Mouse (Mus musculus) lung, postnatal 25 days (tissue): ENCODE data around the gene Hs3st5.
"Not testable (repeated sequence)": the region's sequence is repeated elsewhere in the genome, so short reads cannot be mapped to it uniquely, and the experiment has no call there.

Experiments
- DNase-seq: peaks from one replicate; pipeline ENCODE4 v3.0.0; 2022; ENCODE audit warnings: low spot score

Gene Hs3st5

DNA sequence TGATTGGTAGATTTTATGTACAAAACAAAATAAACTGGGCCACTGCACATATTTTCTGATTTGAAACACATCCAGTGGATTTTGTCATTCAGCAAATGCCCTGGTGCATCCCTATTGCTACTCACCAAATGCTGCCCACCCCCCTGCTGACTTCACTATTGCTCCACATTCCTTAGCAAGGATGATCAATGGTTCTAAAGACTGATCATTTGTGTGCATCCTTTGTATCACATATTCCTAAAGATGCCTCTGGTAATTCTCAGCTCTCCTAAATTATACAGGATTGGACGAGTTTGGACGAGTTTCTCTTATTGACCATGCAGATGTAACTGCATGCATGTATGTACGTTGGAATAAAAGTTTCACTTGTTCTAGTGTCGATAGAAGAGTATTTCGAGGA lies 52.1 kb downstream of the Hs3st5 start:
- DNase-seq: no peak

DNA sequence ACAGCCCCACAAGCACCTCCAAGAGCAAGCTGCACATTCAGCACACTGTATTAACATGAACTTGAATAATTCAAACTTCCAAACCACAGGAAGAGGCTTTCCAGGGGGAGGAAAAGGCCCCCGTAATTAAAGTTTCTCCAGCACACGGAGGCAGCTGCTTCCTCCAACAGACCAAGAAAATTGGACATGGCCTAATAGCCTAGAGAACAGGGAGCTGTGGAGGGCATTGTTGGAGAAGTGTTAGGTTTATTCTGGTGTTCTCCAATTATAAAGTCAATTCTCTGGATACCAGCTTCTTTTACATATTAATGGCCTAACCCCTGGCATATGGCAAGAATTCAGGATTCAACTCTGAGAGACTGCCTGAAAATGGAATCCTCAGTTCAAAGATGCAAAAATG lies 60.6 kb downstream of the Hs3st5 start:
- DNase-seq: no peak

- no peak for DNase-seq
These were observed 65.9 kb downstream of the Hs3st5 start for GRCm38 (mm10) chr10:36572540-36572939.

DNA sequence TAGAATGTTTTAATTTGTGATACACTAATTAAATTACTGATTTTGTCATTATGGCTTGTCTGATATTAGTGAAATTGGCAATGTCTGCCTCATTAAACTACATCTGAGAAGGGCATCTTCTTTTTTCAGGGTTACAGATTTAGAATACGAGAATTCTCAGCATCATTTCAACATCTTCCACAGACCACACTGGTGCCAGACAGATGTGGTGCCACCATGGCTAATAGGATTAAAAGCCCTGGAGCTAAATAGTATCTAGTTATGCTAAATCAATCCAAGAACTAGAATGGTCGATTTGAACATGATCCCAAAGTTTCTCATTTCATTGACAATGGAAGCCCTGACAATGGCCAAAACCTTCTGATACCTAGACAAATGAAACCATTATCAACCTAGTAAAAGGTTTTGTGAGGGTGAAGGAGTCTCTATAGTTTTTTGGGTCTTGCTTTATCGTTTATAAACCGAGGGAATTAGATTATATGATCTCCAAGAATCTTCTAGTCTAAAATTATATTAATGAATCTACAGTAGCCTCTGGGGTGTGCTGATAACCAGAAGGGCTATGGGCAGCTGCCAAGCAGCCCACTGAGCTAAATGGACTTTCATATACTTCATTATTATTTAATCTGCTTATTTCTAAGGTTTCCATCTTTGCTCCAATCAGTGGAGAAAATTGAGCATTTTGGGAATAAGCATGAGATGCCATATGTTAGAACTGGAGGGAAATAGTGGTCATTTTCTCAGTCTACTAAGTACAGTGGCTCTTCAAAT lies 71.9 kb downstream of the Hs3st5 start:
- no peak for DNase-seq

- DNase-seq: no peak
These were observed 103.8 kb downstream of the Hs3st5 start for GRCm38 (mm10) chr10:36610400-36610799.

DNA sequence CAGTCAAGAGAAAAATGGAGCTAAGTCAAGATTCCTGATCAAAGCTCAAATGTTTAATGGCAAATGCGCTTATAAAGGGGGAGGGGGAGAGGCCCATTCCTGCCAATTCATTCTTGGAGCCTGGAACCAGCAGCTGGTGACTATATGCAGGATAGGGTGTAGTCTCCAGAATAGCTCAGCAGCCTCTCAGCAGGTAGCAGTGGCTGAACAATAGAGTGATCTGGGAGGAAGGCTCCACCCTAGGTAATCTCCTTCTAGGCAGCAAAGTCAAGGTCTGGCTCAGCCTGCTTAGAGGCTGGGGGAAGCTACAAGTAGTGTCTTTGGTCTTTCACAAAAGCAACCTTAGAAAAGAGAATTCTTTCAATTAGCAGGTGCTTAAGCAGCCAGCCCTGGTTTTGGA lies 104.8 kb downstream of the Hs3st5 start:
- DNase-seq: not testable (repeated sequence)

DNA sequence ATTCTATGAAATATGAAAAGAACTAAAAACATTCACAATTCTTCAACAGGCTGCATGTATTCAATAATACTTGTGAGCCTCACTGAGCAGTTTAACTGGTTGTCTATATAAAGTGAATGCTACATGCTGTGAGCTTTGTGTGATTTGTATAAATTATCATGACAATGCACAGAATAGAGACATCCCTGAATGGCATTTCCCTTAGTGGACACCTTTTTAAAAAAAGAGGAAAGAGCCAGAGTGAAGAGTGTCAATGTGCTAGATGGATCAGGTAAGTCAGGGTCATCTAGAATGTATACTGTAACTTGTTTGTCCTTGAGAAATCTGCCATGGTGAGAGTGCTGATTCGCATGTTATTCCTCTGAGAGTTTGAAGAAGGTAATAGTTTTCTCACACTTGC lies 116.4 kb downstream of the Hs3st5 start:
- no peak for DNase-seq

- DNase-seq: no peak
These were observed 121.3 kb downstream of the Hs3st5 start for GRCm38 (mm10) chr10:36627952-36628351.

GRCm38 (mm10) chr10:36631746-36632145 lies 125.1 kb downstream of the Hs3st5 start:
- no peak for DNase-seq

GRCm38 (mm10) chr10:36650653-36651052 lies 144.0 kb downstream of the Hs3st5 start:
- DNase-seq: no peak

GRCm38 (mm10) chr10:36713974-36714373 lies 207.4 kb downstream of the Hs3st5 start:
- no peak for DNase-seq

DNA sequence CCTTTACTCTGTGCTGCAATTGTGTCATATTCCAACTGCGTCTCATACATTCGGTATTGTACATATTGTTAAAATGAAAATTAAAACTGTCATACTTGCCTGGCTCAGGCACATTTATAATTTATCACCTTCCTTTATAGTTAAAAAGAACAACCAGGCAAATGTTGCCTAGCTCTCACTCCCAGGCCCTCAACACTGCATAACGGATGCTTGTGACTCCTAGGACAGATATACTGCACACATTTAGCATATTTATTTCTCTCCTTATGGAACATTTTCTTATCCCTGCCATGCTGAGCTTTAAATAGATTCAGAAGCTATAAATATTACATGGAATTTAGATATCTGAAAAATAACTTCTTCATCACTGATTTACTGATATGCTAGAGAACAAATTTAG lies 219.6 kb downstream of the Hs3st5 start:
- DNase-seq: no peak

DNA sequence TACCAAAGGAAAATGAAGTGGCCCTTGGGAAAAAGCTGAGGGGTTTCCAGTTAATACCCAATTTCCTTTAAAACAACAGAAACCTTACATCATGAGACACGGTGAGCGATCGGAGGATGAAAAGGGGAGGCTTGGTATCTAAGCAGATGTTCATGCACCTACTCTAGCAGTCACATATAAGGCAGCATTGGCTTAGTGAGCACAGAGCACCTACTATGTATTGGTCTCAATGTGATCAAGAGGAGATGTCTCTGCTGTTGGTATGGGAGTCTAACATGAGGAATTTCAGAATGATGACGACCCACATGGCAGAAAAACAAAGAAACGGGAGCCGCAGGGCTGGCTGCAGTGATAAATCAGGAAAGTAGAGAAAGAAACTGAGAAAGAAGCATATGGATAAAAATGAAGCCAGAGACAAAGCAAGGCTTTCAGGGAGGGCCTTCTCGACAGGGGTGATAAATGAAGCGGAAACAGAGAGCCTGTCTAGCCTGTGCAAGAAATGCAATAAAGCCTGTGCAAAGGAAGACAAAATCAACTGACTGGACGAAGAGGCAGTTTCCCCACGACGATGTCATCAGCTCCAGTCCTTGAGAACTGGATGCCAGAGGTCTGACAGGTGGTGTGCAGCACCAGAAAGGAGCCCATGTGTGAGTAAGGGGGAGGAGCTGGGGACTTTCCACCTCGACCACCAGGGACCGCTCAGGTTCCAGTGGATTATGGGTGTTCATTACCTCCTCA lies 222.9 kb downstream of the Hs3st5 start:
- no peak for DNase-seq

DNA sequence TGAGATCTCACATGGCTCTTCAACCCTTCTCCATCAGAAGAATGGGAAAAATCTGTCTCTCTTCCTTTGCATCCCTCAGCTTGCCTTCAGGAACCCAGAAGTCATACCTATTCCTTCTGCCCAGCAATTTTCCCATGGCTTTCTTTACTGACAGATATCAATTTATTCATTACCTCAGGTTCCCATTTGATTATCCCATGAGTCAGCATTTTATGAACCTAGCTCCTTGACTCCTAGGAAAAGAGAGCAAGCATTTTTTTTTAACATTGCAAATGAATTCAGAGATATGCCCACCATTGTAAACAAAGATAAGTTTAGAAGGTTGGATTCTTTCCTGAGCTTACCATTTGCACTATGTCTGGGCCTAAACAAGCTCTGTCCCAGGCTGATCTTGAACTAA lies 232.8 kb downstream of the Hs3st5 start:
- no peak for DNase-seq

DNA sequence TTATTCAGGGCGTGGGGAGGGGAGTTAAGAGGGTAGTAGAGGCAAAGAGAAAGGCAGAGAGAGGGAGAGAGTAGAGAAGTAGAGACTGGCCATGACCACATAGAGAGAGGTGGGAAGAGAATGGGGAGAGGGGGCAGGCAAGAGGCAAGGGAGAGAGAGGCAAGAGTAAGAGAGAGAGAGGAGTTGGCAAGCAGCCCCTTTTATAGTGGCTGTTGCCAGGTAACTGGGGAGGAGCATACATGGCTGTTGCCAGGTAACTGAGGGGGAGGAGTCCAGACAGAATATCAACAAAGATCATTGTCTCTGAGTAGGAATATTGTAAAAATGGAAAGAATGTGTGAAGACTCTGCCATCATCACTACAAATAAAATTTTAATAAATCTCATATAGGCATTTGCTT lies 243.4 kb downstream of the Hs3st5 start:
- no peak for DNase-seq

DNA sequence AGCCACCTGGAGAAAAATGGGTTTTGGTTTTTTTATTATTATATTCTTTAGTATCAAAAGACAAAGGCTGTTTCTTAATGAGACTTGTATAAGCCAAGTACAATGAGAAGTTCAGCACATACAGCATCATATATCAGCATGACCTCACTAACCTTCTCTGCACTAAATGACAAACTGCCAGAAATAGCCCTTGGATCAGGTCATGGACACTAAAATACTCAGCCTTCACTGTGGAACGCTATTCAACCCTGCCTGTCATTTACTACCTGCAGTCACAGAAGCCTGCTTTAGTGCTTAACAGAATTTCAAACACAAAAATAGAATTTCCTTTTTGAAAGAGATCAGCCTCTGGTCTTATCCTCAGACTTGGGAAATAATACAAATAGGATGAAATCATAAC lies 247.9 kb downstream of the Hs3st5 start:
- no peak for DNase-seq

GRCm38 (mm10) chr10:36773595-36773994 lies 267.0 kb downstream of the Hs3st5 start:
- no peak for DNase-seq

DNA sequence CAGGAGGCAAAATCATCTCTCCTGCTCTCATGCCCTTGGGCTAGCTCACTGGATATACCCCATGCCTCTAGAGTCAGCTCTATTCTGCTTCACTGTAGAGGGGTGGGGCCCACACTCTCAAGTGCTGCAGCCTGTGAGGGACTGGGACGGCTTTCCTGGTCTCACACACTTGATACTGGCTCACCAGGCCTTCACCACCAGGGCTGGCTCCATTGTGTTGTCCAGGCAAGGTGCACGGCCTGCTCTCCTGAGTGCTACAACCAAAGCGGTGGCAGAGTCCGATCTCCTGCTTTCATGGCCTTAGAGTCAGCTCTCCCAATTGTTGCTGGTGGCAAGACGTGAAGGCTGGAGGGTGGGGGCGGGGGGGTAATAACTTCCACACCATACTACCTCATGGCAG lies 268.3 kb downstream of the Hs3st5 start:
- DNase-seq: no peak

DNA sequence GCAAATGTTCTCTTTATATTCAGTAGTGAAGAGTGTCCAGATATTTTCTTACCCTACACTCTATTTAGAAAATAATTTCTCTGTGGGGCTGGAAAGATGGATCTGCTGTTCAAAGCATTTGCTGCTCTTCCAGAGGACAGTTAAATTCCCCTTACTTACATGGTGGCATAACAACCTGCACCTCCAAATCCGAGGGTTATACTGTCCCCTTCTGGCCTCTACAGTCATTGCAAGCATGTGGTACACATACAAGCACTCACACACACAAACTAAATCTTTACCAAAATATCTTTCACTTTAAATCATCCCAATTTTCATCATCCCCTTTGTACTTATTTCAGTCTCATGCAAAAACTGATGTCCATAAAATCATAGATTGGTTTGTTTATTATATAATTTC lies 275.0 kb downstream of the Hs3st5 start:
- DNase-seq: no peak

DNA sequence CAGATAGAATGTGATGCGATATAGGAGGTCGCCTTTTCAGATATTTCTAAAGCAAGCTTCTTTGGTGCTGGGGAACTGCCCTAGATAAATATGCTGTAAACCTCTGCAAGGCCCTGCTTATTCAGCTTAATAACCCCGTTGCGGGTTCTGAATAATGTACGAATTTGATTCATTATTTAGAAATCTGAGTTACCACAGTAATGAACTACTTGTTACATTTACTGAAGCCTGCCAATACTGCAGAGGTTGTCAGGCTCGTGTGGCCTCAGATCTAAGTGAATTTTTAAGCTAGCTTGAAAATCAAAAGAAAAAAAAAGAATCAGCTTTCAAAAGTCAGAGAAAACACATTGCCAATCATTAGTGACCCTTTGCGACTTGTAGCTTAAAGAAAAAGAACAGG lies 280.4 kb downstream of the Hs3st5 start:
- no peak for DNase-seq

GRCm38 (mm10) chr10:36791771-36792170 lies 285.2 kb downstream of the Hs3st5 start:
- DNase-seq: no peak

DNA sequence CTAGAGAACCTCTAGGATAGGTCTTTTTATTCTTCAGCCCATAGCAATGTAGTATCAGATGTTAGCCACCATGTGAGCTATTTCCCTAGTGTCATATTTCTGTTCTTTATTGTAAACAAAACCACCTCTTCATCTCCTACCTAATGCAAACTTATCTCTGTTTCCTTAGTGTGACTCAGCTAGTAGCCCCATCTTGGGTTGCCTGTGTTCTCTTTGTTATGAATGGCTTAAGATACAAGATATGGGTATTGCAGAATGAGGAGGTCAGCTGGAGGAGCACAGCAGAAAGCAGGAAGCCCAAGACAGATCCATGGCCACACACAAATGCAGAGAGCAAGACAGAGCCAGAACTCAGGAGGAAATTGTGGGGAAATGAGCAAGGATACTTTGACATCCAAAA lies 288.7 kb downstream of the Hs3st5 start:
- DNase-seq: no peak

GRCm38 (mm10) chr10:36800925-36801482 lies 294.4 kb downstream of the Hs3st5 start:
- no peak for DNase-seq
